Mouse (Mus musculus): ENCODE measurements around the gene Gimap3.

The Gimap3 gene

GRCm38 (mm10) chr6:48742422-48743351, 28.0 kb downstream of the Gimap3 start:
- no peak for DNase-seq (ENCODE audit: low spot score)

GRCm38 (mm10) chr6:48741711-48742206, 28.9 kb downstream of the Gimap3 start:
- no peak for DNase-seq (ENCODE audit: low spot score)

GRCm38 (mm10) chr6:48741273-48741672, 29.4 kb downstream of the Gimap3 start:
- DNase-seq (ENCODE audit: low spot score): no peak

GRCm38 (mm10) chr6:48740501-48741169, 30.0 kb downstream of the Gimap3 start:
- no peak for DNase-seq (ENCODE audit: low spot score)

GRCm38 (mm10) chr6:48739780-48740055, 30.9 kb downstream of the Gimap3 start:
- DNase-seq (ENCODE audit: low spot score): no peak

- no peak for DNase-seq (ENCODE audit: low spot score)
These were observed 31.5 kb downstream of the Gimap3 start, which contains the start of gene Gimap1 for GRCm38 (mm10) chr6:48738961-48739779. Gene Gimap1 (plus strand): TSS chr6:48739054.

- DNase-seq (ENCODE audit: low spot score): no peak
These were observed 33.0 kb downstream of the Gimap3 start for GRCm38 (mm10) chr6:48737688-48738087.

- no peak for DNase-seq (ENCODE audit: low spot score)
These were observed 33.6 kb downstream of the Gimap3 start for GRCm38 (mm10) chr6:48737053-48737452.

GRCm38 (mm10) chr6:48733660-48734059, 37.0 kb downstream of the Gimap3 start:
- DNase-seq (ENCODE audit: low spot score): no peak

GRCm38 (mm10) chr6:48732864-48733304, 37.8 kb downstream of the Gimap3 start:
- no peak for DNase-seq (ENCODE audit: low spot score)

- no peak for DNase-seq (ENCODE audit: low spot score)
These were observed 42.9 kb downstream of the Gimap3 start for GRCm38 (mm10) chr6:48727761-48728160.

- no peak for DNase-seq (ENCODE audit: low spot score)
These were observed 45.2 kb downstream of the Gimap3 start for GRCm38 (mm10) chr6:48725476-48725875.

- DNase-seq (ENCODE audit: low spot score): no peak
These were observed 47.2 kb downstream of the Gimap3 start for GRCm38 (mm10) chr6:48723468-48723867.

GRCm38 (mm10) chr6:48720326-48720725, 50.3 kb downstream of the Gimap3 start:
- no peak for DNase-seq (ENCODE audit: low spot score)

GRCm38 (mm10) chr6:48718455-48718854, 52.2 kb downstream of the Gimap3 start, which contains the start of the genes Gm28053 and Gimap7:
Gene Gm28053 (plus strand): TSS chr6:48718607.
Gene Gimap7 (plus strand): TSS chr6:48718621.
- no peak for DNase-seq (ENCODE audit: low spot score)
